Mouse (Mus musculus): ENCODE measurements around the gene Slc1a5. TPM values are rescaled to one million over a fixed set of nuclear protein-coding genes. Genes with fewer than 3 reads are reported as not detected.

The Slc1a5 gene
- polyA plus RNA-seq, 1 experiment from 2014 or later, result 44.3 TPM

DNA sequence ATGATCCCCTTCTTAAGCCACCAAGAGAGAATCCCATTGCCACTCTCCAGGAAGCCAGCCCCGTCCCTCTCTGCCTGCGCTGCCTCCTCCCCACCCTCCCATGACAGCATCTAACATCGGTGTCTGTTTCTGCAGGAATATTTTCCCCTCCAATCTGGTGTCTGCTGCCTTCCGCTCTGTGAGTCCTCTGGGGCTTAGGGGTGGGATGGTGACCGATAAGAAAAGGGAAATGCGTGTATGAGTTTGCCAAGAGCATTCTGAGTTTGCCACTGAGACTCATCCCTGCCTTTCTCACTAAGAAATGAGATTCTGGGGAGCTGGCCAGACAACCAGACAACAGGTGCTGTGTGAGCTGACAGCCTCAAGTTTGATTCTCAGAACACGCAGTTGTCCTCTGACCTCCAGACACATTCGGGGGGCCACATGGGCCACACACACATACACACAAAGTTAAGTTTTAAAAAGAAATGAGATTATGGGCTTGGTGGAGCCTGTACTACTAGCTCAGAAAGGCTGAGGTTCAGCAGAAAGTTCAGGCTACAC is 4.5 kb downstream of the Slc1a5 start:
- Histone ChIP-seq H3K9me3 (no peaks in the 10 kb centered on the region), H3K4me3 (no peak overlapping the region), H3K27me3 (ENCODE audit: poor library complexity, severe bottlenecking) (no peaks in the 10 kb centered on the region), H3K36me3 (replicated peaks) (peaks cover 60% of the 10 kb centered on the region), H3K27ac (no peak overlapping the region), H3K4me1 (peaks cover 46% of the 10 kb centered on the region)
- DNase-seq (ENCODE audit: extremely low spot score, low spot score), result no peak
- WGBS, result 94% methylated on average over 8 of the region's 8 CpGs

DNA sequence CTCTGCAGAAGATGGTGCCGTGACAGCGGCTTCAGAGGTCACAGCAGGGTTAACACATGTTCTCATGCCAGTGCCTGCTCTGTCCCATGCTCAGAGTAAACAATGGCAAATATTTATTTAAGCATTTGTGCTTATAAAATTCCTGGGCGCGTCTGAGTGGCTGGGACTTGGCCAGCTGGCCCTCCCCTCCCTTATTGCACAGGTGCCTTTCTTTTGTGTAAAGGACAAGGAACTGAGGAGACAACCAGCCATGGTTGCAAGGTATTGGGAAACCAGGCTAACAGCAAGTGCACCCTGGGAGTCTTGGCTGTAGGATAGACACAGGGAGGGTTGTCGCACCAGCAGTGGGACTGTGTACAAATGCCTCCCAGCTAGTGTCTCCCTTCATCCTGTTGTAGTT is 11.2 kb downstream of the Slc1a5 start:
- H3K36me3 ChIP-seq (replicated peaks), result peaks cover 97% of the 10 kb centered on the region
- H3K4me1 ChIP-seq, result no peaks in the 10 kb centered on the region
- no peak overlapping the region for H3K4me3 ChIP-seq
- no peak overlapping the region for H3K27ac ChIP-seq
- DNase-seq (ENCODE audit: extremely low spot score, low spot score), result no peak
- no peaks in the 10 kb centered on the region for H3K27me3 ChIP-seq (ENCODE audit: poor library complexity, severe bottlenecking)
- 84% methylated on average over 5 of the region's 5 CpGs for WGBS
- no peaks in the 10 kb centered on the region for H3K9me3 ChIP-seq

GRCm38 (mm10) chr7:16793010-16793725 is 12.0 kb downstream of the Slc1a5 start:
- Histone ChIP-seq H3K36me3 (replicated peaks) (peaks cover 97% of the 10 kb centered on the region), H3K27me3 (ENCODE audit: poor library complexity, severe bottlenecking) (no peaks in the 10 kb centered on the region), H3K4me1 (no peaks in the 10 kb centered on the region), H3K4me3 (no peak overlapping the region), H3K27ac (no peak overlapping the region), H3K9me3 (no peaks in the 10 kb centered on the region)
- no peak for DNase-seq (ENCODE audit: extremely low spot score, low spot score)
- WGBS, result 96% methylated on average over 19 of the region's 19 CpGs

- no peaks in the 10 kb centered on the region for H3K27me3 ChIP-seq (ENCODE audit: poor library complexity, severe bottlenecking)
- DNase-seq (ENCODE audit: extremely low spot score, low spot score), result no peak
- no peak overlapping the region for H3K27ac ChIP-seq
- H3K4me3 ChIP-seq, result no peak overlapping the region
- 94% methylated on average over 5 of the region's 5 CpGs for WGBS
- H3K36me3 ChIP-seq (replicated peaks), result peaks cover 94% of the 10 kb centered on the region
- no peaks in the 10 kb centered on the region for H3K9me3 ChIP-seq
- H3K4me1 ChIP-seq, result no peaks in the 10 kb centered on the region
Measured at GRCm38 (mm10) chr7:16794886-16795285, 13.7 kb downstream of the Slc1a5 start.

DNA sequence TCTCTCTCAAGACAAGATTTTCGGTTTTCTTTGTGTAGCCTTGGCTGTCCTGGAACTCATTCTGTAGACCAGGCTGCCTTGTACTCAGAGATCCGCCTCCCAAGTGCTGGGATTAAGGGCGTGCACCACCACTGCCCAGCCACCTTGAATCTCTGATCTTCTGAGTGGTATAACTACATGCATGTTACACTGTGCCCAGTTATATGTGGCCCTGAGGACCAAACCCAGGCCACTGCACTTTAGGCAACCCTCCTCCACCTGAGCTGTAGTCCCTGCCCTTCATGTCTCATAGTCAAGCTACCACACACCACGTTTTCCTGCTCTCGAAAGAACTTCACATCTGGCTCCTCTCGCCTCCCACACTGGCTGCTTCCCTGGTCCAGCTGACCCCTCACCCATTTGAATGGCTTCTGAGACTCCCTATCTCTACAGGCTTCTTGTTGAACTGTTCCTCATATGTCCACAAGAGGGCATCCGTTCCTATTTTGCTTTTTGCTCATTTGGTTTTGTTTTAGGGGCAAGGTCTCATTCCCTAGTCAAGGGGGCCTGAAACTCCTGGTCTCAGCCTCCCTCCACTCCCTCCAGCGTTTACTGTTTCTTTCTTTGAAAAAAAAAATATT is 23.4 kb downstream of the Slc1a5 start:
- peaks cover 4% of the 10 kb centered on the region; the same call in 1 of the 2 replicates for H3K4me1 ChIP-seq
- no peaks in the 10 kb centered on the region for H3K9me3 ChIP-seq
- H3K36me3 ChIP-seq (replicated peaks), result peaks cover 32% of the 10 kb centered on the region
- H3K27ac ChIP-seq, result no peak overlapping the region
- DNase-seq (ENCODE audit: extremely low spot score, low spot score), result no peak
- 32% methylated on average over 8 of the region's 8 CpGs for WGBS
- no peak overlapping the region for H3K4me3 ChIP-seq
- no peaks in the 10 kb centered on the region for H3K27me3 ChIP-seq (ENCODE audit: poor library complexity, severe bottlenecking)

GRCm38 (mm10) chr7:16807936-16808335 is 26.8 kb downstream of the Slc1a5 start:
- Histone ChIP-seq H3K9me3 (no peaks in the 10 kb centered on the region), H3K4me1 (peaks cover 25% of the 10 kb centered on the region), H3K27ac (no peak overlapping the region), H3K36me3 (replicated peaks) (peaks cover 57% of the 10 kb centered on the region), H3K4me3 (no peak overlapping the region), H3K27me3 (ENCODE audit: poor library complexity, severe bottlenecking) (peaks cover 34% of the 10 kb centered on the region)
- 84% methylated on average over 9 of the region's 9 CpGs for WGBS
- DNase-seq (ENCODE audit: extremely low spot score, low spot score), result no peak

DNA sequence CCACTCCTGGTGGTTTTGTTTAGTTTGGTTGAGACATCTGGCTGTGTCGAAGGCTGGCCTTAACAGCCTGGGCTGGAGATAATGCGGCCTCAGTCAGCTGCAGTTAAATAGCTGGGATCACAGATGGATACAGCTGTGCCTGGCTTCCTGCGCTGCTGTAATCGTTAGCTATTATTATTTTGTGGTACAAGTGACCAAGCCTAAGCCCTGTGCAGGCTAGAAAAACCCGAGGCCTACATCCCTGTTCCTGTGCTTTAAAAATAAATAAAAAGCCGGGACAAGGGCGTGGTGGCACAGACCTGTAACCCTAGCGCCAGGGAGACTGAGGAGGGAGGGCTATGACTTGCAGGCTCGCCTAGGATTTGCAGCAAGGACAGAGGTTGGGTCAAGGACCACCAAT is 27.5 kb downstream of the Slc1a5 start:
- peaks cover 41% of the 10 kb centered on the region for H3K27me3 ChIP-seq (ENCODE audit: poor library complexity, severe bottlenecking)
- no peaks in the 10 kb centered on the region for H3K9me3 ChIP-seq
- H3K4me3 ChIP-seq, result no peak overlapping the region
- H3K27ac ChIP-seq, result no peak overlapping the region
- DNase-seq (ENCODE audit: extremely low spot score, low spot score), result no peak
- peaks cover 64% of the 10 kb centered on the region for H3K36me3 ChIP-seq (replicated peaks)
- peaks cover 25% of the 10 kb centered on the region for H3K4me1 ChIP-seq
- 88% methylated on average over 9 of the region's 9 CpGs for WGBS

- Histone ChIP-seq H3K9me3 (no peaks in the 10 kb centered on the region), H3K36me3 (replicated peaks) (peaks cover 73% of the 10 kb centered on the region), H3K27ac (no peak overlapping the region), H3K4me1 (peaks cover 22% of the 10 kb centered on the region), H3K27me3 (ENCODE audit: poor library complexity, severe bottlenecking) (peaks cover 47% of the 10 kb centered on the region), H3K4me3 (no peak overlapping the region)
- DNase-seq (ENCODE audit: extremely low spot score, low spot score), result peak; percentile 67
- WGBS, result 37% methylated on average over 10 of the region's 10 CpGs
Measured at GRCm38 (mm10) chr7:16809739-16810138, 28.6 kb downstream of the Slc1a5 start.

- Histone ChIP-seq H3K4me3 (peak overlapping the region; percentile 53), H3K36me3 (replicated peaks) (peaks cover 73% of the 10 kb centered on the region), H3K27ac (0 out of 2 replicates have a peak overlapping the region, but pooled peaks have one; percentile 58), H3K9me3 (no peaks in the 10 kb centered on the region), H3K27me3 (ENCODE audit: poor library complexity, severe bottlenecking) (peaks cover 47% of the 10 kb centered on the region), H3K4me1 (peaks cover 29% of the 10 kb centered on the region)
- DNase-seq (ENCODE audit: extremely low spot score, low spot score), result no peak
- 48% methylated on average over 28 of the region's 28 CpGs for WGBS
Measured at GRCm38 (mm10) chr7:16810399-16810919, 29.3 kb downstream of the Slc1a5 start.

DNA sequence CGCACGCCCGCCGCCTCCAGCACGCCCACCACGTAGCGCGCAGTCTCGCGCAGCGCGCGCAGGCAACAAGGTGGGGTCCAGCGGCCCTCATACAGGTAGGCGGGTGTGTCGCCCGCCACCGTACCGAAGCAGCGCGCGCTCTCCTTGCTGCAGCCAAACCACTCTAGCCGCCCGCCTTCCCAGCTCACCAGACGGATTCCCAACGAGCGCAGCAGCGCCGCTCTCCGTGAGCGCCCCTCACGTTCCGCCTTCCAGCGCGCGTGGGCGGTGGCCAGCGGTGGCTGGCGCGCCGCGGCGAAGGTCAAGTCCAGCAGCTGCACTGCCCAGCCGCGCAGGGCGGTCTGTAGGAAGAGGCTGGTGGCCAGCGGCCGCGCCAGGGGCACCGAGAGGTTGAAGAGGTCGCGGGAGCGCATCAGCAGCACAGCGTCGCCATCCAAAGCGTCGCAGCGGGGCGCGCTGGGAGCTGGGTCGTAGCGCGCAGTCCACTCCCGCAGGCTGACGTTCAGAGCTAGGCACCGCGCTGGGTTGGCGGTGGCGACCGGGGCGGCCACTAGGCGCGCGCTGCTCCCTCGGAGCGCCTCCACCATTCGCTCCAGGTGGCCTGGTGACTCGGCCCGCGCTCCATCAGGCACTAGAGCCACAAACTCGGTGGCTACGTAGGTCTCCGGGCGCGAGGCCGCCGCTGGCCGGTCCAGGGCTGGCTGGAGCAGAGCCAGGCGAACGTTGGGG is 29.9 kb downstream of the Slc1a5 start:
- Histone ChIP-seq H3K4me3 (peak overlapping the region; percentile 53), H3K9me3 (no peaks in the 10 kb centered on the region), H3K27ac (peak overlapping the region; percentile 58; the same call in 1 of the 2 replicates), H3K4me1 (peaks cover 35% of the 10 kb centered on the region), H3K27me3 (ENCODE audit: poor library complexity, severe bottlenecking) (peaks cover 47% of the 10 kb centered on the region), H3K36me3 (replicated peaks) (peaks cover 73% of the 10 kb centered on the region)
- DNase-seq (ENCODE audit: extremely low spot score, low spot score), result peak; percentile 39
- 5% methylated on average over 90 of the region's 90 CpGs for WGBS

GRCm38 (mm10) chr7:16811649-16812070 is 30.5 kb downstream of the Slc1a5 start:
- Histone ChIP-seq H3K36me3 (replicated peaks) (peaks cover 68% of the 10 kb centered on the region), H3K4me3 (peak overlapping the region; percentile 53), H3K27ac (peak overlapping the region; percentile 58; the same call in 1 of the 2 replicates), H3K9me3 (no peaks in the 10 kb centered on the region), H3K27me3 (ENCODE audit: poor library complexity, severe bottlenecking) (peaks cover 47% of the 10 kb centered on the region), H3K4me1 (peaks cover 38% of the 10 kb centered on the region)
- DNase-seq (ENCODE audit: extremely low spot score, low spot score), result peak; percentile 29
- WGBS, result 10% methylated on average over 17 of the region's 17 CpGs

DNA sequence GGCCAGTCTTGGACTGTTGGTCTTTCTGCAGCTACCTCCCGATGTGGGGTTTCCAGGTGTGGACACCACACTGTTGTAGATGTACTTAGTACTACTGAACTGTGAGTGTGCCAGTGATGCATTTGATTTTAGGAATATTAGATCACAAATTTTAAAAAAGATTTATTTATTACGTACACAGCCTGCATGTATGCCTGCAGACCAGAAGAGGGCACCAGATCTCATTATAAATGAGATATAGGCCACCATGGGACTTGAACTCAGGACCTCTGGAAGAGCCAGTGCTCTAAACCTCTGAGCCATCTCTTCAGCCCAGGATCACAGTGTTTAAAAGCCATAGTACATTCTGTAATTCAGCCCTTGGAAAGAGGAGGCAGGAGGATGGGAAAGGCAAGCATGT is 31.4 kb downstream of the Slc1a5 start:
- peaks cover 47% of the 10 kb centered on the region for H3K27me3 ChIP-seq (ENCODE audit: poor library complexity, severe bottlenecking)
- H3K4me3 ChIP-seq, result no peak overlapping the region
- peaks cover 61% of the 10 kb centered on the region for H3K36me3 ChIP-seq (replicated peaks)
- no peak overlapping the region for H3K27ac ChIP-seq
- DNase-seq (ENCODE audit: extremely low spot score, low spot score), result no peak
- no peaks in the 10 kb centered on the region for H3K9me3 ChIP-seq
- H3K4me1 ChIP-seq, result peaks cover 46% of the 10 kb centered on the region
- 80% methylated on average over 2 of the region's 2 CpGs for WGBS

Measured in forebrain, embryonic 10.5 days (tissue).